27 mouse cellular contexts compared by ENCODE assay signal in the genomic region with DNA sequence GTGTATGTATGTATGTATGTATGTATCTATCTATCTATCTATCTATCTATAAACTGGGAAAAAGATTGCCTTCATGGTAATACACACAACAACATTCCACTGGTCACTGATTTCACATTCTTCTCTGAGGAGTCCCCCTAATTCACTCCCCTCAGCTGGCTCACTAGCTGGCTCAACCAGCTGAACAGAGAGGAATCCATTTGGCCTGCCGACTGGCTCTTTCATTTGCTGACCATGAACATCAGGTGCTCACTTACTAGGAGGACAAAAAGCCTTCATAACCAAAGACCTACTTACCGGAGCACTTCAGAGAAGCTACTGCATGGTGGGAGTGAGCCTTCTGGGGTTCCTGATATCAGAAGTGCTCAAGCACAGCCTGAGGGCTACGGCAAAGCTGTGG.
"Had no signal": no experiment of that assay in that cellular context is flagged by ENCODE, and none has a peak within 500 bp of the region (broad histone marks: within the 10 kb centered on the region; RNA-seq: fewer than 3 reads in every experiment).

No protein-coding gene starts in this region.

- H3K9ac ChIP-seq: embryonic facial prominence, embryonic 12.5 days; embryonic facial prominence, embryonic 13.5 days; embryonic facial prominence, embryonic 15.5 days; forebrain, embryonic 12.5 days; forebrain, embryonic 13.5 days; forebrain, embryonic 15.5 days; forebrain, postnatal 0 days had no signal

- H3K27ac ChIP-seq: embryonic facial prominence, embryonic 10.5 days; embryonic facial prominence, embryonic 12.5 days; embryonic facial prominence, embryonic 13.5 days; embryonic facial prominence, embryonic 15.5 days; forebrain, embryonic 10.5 days; forebrain, embryonic 12.5 days; forebrain, embryonic 13.5 days; forebrain, embryonic 15.5 days; gastrocnemius, adult 2 months; heart, adult 2 months had no signal

- DNase-seq: cerebellum, adult 8-10 months; cerebellum, adult 9-10 months; cerebellum, adult 9-11 months; cerebellum, postnatal 10 days; cerebellum, postnatal 14 days; cerebellum, postnatal 25 days; cerebellum, postnatal 36 days; embryo, embryonic 11 days; forebrain, postnatal 0 days; gastrocnemius, adult 2 months; gastrocnemius, postnatal 10 days; gastrocnemius, postnatal 14 days; gastrocnemius, postnatal 25 days; gastrocnemius, postnatal 36 days; heart, adult 18-20 months; heart, adult 2 months had no signal

- H3K9me3 ChIP-seq: embryonic facial prominence, embryonic 10.5 days; embryonic facial prominence, embryonic 12.5 days; embryonic facial prominence, embryonic 13.5 days; embryonic facial prominence, embryonic 15.5 days; forebrain, embryonic 10.5 days; forebrain, embryonic 12.5 days; forebrain, embryonic 13.5 days; forebrain, embryonic 15.5 days had no signal

- H3K4me2 ChIP-seq: embryonic facial prominence, embryonic 12.5 days; embryonic facial prominence, embryonic 13.5 days; embryonic facial prominence, embryonic 15.5 days; forebrain, embryonic 12.5 days; forebrain, embryonic 13.5 days; forebrain, embryonic 15.5 days had no signal

- ATAC-seq: forebrain, embryonic 13.5 days; forebrain, embryonic 14.5 days; forebrain, embryonic 15.5 days; forebrain, embryonic 16.5 days; forebrain, postnatal 0 days had no signal

- H3K27me3 ChIP-seq: embryonic facial prominence, embryonic 12.5 days; embryonic facial prominence, embryonic 13.5 days; embryonic facial prominence, embryonic 15.5 days; forebrain, embryonic 12.5 days; forebrain, embryonic 13.5 days; forebrain, embryonic 15.5 days had no signal

- H3K36me3 ChIP-seq: embryonic facial prominence, embryonic 10.5 days; embryonic facial prominence, embryonic 12.5 days; embryonic facial prominence, embryonic 13.5 days; embryonic facial prominence, embryonic 15.5 days; forebrain, embryonic 10.5 days; forebrain, embryonic 12.5 days; forebrain, embryonic 15.5 days had no signal

- H3K4me3 ChIP-seq: embryonic facial prominence, embryonic 10.5 days; embryonic facial prominence, embryonic 12.5 days; embryonic facial prominence, embryonic 13.5 days; embryonic facial prominence, embryonic 15.5 days; erythroblast, embryonic 14.5 days; forebrain, embryonic 10.5 days; forebrain, embryonic 12.5 days; forebrain, embryonic 13.5 days; forebrain, embryonic 15.5 days; gastrocnemius, adult 2 months; heart, adult 2 months had no signal

- H3K4me1 ChIP-seq: forebrain, embryonic 12.5 days; forebrain, embryonic 13.5 days; forebrain, embryonic 15.5 days had no signal
